Mouse (Mus musculus) CD8-positive naive resting alpha-beta T cell, adult 2 months (primary cell): Measurements from ENCODE around the gene Zc3hav1l.

Experiments used
- DNase-seq, 2 experiments: peaks; one replicate each; pipeline ENCODE4 v3.0.0; 2022; ENCODE audit warnings: low read depth in 2 of 2, low spot score in 2 of 2

The Zc3hav1l gene

GRCm38 (mm10) chr6:38298761-38299401 lies at the start of gene Zc3hav1l:
Gene Zc3hav1l (minus strand): TSS chr6:38299259.
- peak; percentile 38 to 53 for DNase-seq

GRCm38 (mm10) chr6:38347875-38348274 lies 48.8 kb upstream of the Zc3hav1l start:
- no peak for DNase-seq

GRCm38 (mm10) chr6:38345796-38346195 lies 46.7 kb upstream of the Zc3hav1l start:
- DNase-seq, result peak; percentile 67 to 75

DNA sequence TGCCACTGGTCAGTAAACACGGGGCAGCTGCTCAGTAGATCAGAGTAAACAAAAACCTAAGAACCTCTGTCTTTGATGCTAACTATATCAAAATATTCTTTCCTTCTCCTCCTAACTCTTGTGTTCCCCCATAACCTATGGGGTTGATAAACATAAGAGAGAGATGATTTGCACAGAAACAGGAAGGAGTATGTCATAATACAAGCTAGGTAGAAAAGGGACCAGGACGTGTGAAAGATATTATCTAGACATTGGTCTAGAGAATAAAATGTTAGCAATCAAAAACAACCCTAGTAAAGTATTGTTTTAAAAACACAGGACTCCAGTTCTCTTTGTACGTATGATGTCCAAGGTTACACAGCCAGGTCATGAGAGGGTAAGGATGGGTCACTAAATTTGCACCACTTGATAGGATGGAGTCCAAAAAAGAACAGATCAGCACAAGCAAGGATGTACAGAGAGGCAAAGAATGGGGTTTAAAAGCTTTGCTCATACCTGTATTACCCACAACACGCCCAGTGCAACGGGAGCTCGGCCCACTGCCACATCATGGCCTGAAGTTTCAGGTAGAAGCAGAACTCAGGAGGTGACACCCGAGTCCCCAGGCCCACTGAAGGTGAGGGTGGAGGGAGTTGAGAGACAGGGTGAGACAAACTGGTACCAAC lies 45.1 kb upstream of the Zc3hav1l start:
- no peak for DNase-seq

DNA sequence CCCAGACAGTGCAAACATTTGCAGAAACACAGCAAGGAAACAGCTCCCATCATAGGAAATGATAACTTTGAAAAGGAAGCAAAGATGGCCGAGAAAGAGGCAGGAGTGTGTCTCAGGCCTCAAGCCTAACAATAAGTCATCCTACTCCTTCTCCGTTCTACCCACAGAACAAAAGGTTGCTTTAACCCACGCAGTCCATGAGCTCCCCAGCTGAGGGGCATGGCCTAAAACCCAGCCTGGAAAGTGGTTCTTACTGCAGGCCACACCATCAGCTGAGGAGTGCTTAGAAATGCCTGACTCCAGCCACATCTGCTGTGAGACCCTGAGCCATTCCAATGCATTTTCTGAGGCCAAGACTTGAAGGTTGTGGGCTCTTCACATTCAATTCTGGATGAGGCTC lies 44.5 kb upstream of the Zc3hav1l start:
- DNase-seq, result no peak

DNA sequence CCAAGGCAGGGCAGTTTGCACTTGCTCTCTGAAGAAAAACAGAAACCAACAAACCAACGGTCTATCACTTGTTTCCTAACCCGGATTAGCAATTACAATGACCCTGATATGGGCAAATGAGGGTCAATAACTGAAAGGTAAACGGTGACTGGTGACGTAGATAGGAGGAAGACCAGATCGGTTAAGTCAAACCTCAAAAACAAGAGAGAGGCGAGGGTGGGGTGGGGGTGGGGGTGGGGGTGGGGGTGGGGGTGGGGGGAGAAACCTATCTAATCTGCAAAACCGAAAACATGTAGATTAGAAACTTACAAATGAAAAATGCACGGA lies 43.6 kb upstream of the Zc3hav1l start:
- no peak for DNase-seq

DNA sequence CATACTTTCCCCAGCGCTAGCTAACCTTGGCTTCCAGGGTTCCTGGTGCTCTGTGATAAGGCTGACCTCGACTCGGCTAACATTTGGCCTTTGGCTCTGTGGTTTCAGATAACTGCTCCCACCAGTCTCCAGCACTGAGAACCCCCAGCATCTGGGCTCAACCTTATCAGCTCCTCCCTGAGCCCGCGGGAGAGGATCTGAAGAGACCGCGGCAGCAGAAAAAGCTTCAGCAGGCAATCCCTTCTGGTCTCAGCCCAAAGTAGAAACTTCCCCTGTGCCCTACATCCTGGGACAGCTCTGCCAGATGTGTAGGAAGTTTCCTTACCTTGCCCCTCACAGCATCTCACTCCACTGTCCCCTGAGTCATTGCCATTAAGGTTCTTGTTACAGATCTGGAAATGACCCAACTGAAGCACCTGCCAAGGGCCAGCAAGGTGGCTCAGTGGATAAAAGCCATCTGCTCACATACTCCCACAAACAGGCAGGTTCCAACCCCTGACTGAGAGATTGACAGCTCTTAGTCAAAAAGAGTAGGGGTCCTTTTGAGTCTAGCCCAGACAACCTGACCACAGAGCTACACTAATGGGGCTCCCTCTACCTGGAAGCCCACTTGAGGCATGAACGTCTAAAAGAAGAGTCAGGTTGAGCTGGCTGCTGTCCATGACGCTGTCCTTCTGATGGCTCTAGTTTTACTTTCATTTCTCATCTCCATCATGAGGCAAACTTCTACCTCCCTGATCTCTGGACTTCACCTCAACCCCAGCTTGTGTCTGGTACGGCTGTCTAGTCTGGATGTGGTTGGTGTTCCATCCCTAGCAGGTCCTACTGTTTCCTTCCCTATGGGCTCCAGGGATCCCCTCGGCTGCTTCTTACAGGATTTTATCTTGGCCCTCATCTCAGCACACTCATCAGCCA lies 42.9 kb upstream of the Zc3hav1l start:
- DNase-seq, result peak in 1 of 2 experiments; percentile 46

- DNase-seq, result no peak
Measured at GRCm38 (mm10) chr6:38339078-38339477, 40.0 kb upstream of the Zc3hav1l start.

GRCm38 (mm10) chr6:38337951-38338350 lies 38.9 kb upstream of the Zc3hav1l start:
- no peak for DNase-seq

GRCm38 (mm10) chr6:38337166-38337705 lies 38.2 kb upstream of the Zc3hav1l start:
- no peak for DNase-seq

DNA sequence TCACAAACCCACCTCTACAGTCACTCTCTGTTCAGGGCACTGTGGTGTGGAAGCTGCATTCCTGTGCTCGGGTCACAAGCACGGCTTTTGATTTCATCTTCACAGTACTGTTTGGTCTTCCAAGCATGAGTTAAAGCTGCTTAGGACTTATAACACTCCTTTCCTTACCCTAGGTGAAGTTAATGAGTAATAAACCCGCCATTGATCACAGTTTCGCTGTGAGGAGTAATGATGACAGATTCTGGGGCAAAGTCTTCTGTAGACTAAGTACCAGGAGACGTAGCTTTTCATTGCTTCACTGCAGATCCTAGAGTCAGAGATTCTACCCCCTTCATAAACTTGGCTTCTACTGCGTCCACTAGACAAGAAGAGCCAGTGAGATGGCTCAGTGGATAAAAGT lies 36.2 kb upstream of the Zc3hav1l start:
- DNase-seq, result no peak

DNA sequence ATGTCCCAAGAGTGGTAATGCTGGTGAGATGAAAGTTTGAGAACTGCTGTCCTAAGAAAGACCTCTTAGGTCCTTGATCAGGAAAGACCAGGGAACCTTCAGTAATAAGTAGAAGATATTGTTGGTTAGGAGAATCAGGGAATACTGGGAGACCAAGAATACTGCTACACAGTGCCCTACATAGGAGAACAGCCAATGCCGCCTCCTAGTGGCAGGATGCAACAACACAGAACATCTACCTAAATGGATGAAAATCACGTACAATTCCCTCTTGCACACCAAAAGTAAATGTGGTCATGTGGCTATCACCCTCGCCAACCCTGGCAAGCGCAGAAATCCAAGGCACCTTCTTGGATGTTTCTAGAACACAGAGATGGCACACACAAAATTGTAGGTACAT lies 27.5 kb upstream of the Zc3hav1l start:
- DNase-seq, result no peak

- DNase-seq, result no peak
Measured at GRCm38 (mm10) chr6:38320621-38321020, 21.6 kb upstream of the Zc3hav1l start.

- no peak for DNase-seq
Measured at GRCm38 (mm10) chr6:38316050-38316449, 17.0 kb upstream of the Zc3hav1l start.

- no peak for DNase-seq
Measured at GRCm38 (mm10) chr6:38309741-38310140, 10.7 kb upstream of the Zc3hav1l start.

DNA sequence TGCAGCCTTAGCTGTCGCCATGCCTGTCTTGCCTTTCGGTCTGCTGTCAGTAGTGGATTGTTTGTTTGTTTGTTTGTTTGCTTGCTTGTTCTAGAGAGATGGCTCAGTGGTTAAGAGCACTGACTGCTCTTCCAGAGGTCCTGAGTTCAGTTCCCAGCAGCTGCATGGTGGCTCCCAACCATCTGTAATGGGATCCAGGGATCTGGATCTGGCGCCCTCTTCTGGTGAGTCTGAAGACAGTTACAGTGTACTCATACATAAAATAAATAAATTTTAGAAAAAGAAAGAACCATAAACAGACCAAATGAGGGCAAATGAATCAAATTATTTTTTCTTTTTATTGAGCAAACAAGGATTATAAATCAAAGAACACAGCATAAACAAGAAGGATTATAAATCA lies 5.9 kb upstream of the Zc3hav1l start:
- DNase-seq, result no peak

DNA sequence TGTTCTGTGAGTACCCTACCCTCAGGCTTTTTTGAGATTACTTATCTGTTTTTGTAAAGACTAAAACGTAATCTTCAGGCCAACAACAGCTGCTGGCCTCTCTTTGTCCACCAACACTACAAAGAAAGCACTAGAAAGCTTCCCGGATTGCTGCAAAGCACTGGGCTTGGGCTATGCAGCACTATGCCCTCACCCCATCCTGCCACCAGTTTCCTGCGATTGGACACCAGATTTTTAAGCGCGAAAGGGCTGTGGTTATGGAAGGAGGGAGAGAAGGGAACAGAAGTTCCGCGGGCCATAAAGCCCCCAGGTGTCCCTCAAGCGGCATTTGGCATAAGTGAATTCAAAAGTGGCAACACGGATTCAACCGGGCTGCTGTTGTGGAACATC lies 818 bp downstream of the Zc3hav1l start:
- no peak for DNase-seq

- DNase-seq, result no peak
Measured at GRCm38 (mm10) chr6:38297580-38298245, 1.3 kb downstream of the Zc3hav1l start.

- no peak for DNase-seq
Measured at GRCm38 (mm10) chr6:38293708-38294107, 5.4 kb downstream of the Zc3hav1l start.

DNA sequence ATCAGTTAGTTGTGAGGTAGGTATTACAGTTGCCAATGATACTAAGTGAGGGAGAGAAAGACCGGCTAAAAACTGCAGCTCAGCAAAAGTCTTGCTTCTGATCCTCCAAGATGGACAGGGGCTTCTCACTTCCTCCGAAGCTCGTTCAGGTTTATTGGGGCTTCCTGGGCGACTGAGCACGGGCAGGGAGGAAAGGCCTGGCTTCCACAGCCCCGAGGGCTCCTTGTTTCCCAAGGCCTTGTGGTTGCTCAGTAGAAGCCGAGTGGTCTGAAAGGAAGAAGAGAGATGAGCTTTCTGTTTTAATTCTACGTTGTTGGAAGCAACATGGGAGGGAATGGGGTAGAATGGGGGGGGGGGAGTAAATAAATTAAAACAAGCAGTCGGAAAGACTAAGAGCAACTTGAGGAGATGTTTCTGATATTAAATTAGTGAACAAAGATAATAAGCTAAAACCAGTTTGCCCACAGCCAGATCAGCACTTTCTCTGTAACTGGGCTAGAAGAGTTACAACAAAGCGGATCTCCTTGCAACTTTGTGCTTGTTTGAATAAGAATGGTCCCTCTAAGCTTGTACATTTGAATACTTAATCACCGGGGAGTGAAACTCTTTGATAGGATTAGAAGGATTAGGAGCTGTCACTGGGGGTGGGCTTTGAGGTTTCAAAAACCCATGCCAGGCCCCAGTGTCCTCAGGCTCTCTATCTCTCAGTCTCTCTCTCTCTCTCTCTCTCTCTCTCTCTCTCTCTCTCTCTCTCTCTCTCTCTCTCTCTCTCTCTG lies 6.0 kb downstream of the Zc3hav1l start:
- no peak for DNase-seq
